Mouse (Mus musculus) right cerebral cortex, postnatal 10 days (tissue): ENCODE results near the gene Fam122a.

Experiments used
- DNase-seq, 2 experiments: peaks; one replicate each; pipeline ENCODE4 v3.0.0; 2021; ENCODE audit warnings: low spot score in 2 of 2

The Fam122a gene

DNA sequence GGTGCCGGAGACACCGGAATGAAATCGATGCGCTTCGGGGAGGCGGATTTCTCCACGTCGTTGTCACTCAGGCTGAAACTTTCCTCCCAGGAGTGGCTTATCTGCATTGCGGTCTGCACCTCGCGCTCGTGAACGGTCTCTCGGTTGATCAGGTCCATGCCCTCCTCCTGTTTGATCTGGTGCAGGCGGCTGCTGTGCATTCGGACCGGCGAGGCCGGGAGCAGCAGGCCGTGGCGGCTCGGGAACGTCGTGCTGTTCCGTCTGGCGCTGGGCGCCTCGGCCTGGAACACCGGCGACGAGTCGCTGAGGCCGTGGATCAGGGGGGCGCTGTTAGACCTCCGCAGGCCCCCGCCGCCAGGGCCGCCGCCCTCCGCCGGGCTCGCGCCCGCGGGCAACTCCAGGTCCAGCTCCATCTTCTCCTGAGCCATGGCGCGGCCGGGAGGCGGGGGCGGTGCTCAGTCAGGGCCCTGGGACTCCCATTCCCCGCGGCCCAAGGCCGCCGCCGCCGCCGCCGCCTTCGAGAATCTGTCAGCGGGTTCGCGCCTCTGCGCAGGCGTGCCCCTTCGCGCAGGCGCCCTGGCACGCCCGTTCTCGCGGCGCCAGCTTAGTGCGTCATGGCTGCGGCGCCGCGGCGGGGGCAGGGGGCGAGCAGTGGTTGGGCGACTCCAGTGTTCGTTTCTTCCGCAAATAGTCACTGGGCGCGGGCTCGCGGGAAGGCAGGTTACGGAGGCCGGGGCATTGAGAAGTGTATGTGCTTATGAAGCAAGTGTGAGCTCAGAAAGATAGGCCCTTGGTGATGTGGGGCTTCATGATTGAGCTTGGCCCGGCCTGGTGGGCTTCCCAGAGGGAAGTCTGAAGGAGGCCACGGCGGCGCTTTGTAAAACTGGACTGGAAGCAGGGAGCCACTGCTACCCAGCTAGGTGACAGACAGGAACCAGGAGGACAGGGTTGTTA is at the start of gene Fam122a:
Gene Fam122a (minus strand): TSS at position 428 of the 954 bp plus-strand sequence.
- peak; percentile 94 to 95 for DNase-seq

DNA sequence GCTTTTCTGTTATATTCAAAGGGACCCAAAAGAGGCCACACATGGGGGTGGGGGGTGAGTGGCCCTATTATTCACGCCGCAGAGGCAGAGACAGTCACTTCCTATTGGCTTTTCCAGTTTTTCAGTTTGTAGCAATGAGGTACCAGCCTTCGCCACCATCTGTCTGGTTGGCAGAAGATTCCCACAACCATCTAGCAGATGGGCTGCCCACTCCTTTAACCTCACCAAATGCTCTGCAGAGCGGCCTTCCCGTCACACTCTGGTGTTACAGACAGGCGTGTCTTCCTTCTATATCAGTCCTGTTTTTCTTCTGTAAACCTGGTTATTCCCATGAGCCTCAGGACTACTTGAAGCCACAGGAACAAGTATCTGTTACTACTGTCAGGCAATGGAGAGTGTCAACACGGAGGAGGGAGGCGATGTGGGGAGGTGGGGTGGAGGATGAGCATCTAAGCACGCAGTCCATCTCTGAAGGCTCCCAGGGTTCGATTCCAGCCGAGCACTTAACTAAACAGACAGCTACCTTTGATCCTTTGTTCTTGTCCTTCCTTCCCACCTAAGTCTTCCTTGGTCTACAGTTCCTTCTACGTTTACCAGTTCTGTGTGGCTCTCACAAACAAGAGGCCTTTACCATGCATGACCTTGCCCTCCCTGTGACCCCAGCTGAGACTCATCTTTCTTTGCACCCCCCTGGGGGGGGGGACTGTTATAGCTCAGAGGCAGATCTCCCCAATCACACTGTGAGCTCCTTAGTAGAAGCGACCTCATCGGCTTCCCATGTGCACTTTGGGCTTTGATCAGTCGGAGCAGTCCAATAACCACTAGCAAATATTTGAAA is 46.5 kb upstream of the Fam122a start:
- peak; percentile 73 to 78 for DNase-seq

DNA sequence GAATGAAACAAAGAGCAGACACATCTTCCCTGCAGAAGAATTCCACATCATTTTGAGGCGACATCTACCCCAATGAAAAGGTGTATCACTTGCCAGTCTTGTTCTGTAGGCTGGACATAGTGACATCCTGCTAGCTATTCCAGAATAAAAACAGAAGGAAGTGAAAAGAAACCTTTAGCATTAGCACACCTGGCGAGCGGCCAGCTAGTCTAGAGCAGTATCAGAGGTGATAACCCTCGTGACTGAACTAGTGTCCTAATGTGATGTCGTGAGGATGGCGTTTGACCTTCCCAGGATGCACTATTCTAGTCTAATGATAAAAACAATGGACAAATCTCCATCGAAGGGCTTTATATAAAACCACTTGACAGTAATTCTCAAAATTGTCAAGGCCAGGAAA is 44.8 kb upstream of the Fam122a start:
- no peak for DNase-seq

DNA sequence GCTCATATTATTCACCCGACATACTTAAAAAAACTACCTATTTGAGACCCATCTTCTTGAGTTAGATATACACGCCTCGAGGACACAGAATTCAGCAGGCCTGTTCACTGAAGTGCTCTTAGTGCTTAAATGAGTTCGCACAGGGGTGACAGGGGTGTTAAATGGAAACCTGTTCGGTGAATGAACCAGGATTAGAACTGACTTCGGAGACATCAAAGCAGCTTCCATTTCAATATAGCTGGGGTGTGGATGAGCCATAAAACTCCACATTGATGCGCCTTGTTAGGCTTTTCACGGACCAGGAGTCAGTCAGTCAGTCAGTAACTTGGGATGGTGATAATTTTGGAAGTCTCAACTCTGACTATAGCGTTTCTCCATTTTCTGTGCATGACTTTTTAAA is 44.0 kb upstream of the Fam122a start:
- DNase-seq, result no peak

DNA sequence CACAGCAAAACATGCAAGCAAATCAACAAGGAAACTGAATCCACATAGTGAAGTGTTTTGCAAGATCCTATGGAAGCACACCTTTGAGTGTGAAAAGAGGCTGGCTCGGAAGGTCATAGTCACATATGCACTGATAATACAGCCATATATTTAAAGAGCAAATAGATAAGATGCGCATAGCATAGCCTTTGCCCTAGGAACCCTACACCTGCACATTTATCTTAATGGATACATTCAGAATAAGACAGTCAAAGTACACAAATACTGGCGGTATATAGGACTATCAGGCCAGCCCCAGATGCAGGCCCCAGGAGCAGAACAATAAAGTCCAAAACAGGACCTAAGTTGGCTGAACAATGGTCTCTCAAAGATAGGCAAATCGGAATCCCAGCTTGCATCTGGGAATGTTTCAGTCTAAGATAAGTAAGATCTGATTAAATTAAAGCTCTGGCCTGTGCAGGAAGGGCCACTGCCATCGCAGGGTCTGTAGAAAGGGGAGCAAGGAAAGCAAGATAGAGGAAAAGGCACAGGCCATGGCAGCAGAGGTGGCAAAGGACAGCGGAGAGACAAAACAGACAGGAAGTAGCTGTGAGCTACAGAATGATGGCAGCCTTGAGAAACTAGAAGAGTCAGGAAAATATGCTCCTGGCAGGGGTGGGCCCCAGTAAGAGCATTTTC is 42.7 kb upstream of the Fam122a start:
- DNase-seq, result no peak

DNA sequence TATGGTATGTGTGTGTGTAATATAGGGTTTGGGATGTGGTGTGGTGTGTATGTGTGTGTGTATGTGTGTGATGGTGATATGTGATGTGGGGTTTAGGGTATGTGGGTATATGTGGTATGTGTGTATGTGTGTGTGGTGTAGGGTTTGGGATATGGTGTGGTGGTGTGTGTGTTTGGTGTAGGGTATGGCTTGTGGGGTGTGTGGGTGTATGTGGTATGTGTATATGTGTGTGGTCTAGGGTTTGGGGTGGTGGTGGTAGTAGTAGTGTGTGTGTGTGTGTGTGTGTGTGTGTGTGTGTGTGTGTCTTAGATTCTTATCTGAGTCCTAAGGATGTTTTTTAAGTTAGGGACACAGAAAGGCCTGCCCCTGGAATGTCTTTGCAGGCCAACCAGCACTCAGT is 41.2 kb upstream of the Fam122a start:
- DNase-seq, result no peak

DNA sequence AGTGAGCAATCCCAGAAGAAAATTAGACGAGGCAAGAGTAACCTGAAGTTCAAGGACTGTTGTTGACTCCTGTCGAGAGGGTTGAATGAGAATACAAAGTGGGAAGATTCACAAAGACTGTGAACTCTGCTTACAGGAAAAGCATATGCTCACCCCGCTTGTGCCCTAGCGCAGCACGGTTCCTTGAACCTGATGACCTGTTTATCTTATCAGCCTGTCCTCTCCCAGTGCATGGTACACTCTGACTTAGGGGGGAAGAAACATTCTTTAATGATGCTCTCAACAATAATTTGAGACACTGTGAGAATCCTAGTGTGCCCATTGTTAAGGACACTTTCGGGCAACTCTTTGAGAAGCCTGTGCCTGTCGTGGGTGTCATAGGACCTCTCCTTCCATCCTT is 39.9 kb upstream of the Fam122a start:
- DNase-seq, result no peak

DNA sequence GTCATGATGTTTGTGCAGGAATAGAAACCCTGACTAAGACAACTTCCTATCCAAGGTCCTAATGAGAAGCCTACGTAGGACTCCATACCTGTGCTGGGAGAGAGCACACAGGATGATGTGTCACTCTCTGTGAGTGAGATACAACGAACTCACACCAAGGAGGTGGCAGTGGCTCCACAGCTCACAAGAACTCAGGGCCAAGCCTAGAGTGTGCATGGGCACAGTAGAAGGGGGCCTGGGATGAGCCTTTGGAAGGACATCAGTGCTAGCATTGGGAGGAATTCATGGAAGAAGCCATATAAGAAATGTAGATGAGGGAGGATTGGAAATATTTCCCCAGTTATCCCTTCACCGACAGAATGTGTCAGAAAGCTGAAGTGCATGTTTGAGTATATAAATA is 38.8 kb upstream of the Fam122a start:
- no peak for DNase-seq

DNA sequence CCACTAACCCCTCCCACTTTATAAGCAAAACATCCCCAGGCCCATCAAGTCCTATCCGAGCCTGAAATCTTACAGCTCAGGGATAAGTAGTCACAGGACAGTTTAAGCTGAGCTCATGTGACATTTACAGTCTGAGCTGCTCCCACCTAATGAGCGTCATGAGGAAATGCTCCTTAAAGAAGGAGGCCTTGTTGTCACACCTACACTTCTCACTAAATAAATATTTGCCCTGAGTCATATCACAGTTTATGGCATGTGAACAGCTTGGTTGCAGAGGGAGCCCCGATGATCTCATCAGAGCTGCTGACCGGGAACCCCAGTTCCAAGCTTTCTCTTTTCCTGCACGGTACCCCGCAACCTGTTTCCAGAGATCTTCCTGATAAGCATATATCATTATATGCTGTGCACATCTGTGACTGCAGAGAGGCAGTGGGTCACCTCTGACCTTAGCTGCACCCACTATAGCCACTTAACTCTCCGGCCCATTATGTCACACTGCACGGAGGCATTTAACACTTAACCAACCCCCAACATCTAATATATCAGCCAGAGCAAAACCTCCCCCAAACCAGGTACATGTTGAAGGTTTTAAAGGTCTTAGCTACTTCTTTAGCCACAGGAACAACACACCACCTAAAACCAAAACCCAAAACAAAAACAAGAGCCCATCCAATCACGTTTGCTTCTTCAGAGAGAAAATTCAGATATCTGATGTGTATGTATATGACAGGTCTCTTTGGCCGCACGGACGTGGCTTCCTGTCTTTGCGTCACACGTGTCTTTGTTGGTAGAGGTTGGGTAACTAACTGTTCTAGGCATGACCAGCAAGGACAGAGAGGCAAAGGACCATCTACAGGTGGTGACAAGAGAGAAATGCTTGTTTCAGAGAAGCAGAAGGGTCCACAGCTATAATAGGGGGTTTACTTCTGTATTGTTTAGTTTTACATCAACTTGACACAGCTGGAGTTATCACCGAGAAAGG is 37.8 kb upstream of the Fam122a start:
- no peak for DNase-seq

DNA sequence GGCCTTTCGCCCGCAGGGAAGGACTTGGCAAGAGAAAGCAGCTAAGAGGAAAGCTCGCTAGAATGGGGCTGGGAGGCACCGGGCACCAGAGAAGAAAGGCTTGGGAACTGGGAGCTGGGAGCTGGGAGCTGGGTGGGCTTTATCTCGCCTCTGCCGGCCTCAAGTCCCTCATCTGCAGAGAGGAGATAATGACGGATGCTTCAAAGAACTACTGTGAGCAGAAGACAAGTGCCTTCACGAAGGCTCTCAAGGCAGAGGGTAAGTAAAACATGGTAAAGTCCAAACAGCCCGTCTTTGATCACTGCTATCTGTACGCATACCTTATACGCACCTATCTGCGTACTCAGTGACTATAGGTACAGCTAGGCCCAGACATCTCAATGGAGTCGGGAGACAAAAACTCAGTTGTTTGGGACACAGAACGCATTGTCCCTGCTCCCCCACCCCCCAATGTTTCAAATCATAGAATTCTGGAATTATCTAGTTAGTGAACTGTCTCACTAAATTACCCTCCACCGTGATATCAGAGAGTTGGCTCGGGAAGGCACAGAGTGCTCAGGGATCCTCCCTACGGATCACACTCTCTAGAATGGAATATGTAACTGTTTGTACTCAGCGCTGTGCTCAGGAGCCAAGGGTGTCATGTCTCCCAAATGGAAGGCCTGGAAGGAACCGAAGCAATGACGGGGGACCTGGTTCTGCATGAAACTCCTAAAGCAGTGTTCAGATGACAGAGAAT is 36.1 kb upstream of the Fam122a start:
- no peak for DNase-seq

DNA sequence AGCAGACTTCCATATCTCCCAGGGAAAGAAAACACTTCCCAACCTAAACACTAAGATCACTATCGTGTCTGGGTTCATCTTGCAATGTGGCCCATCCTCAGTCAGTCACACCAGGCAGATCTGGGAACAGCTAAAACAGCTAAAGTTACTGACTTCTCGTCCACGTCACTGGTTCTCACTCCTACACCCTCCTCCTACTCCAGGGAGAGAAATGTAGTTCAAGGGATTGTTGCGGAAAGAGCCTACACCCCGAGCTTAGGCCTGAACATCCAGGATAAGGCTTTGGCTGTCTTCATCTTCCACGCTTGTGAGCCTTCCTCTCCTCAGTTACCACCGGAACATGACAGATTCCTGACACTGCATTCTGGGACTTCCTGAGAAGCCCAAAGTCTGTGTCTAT is 34.8 kb upstream of the Fam122a start:
- DNase-seq, result no peak

DNA sequence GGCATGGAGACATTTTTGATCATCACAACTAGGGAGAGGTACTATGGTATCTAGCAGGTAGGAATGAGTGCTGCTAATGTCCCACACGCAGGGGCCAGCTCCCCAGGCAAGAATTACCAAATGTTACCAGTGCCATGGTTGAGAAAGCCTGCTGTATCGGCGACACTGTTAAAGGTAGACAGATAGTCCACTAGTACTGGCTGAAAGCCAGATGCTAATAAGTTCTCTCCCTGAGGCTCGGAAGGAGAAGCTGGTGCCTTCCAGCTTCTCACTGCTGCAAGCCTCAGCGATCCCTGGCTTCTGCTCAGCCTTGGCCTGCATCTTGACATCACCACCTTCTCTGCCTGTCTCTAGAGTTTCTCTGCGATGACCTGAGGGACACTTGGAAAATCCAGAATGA is 32.2 kb upstream of the Fam122a start:
- DNase-seq, result no peak

DNA sequence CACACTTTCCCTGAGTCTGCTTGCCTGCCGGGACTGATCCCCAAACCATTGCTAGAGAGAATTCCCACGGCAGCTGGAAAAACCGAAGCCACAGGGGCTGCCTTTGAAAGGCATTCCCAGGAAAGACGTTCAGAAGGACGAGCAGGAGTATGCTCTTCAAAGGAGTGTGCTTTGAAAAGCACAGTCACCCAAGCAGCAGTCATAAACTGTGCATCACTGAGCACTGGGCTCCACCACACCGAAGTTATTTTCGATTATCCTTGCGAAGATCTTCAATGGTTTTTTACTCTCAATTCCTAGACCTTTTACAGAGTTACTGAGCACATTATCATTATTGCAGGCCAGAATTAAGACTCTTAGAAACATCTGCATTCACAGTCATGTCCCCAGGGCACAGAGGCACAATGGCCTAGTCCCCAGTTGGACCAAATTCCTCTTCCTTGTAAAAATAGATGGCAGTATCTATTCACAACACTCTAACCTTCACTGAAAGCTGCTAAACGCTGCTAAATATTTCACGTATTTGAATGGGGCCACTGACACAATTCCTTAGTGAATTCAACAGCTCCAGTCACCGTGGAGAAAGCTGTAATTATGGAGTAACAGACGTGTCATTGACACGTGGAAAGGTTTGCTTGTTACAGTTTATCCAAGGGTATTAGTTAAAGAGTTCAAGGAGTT is 31.1 kb upstream of the Fam122a start:
- no peak for DNase-seq

DNA sequence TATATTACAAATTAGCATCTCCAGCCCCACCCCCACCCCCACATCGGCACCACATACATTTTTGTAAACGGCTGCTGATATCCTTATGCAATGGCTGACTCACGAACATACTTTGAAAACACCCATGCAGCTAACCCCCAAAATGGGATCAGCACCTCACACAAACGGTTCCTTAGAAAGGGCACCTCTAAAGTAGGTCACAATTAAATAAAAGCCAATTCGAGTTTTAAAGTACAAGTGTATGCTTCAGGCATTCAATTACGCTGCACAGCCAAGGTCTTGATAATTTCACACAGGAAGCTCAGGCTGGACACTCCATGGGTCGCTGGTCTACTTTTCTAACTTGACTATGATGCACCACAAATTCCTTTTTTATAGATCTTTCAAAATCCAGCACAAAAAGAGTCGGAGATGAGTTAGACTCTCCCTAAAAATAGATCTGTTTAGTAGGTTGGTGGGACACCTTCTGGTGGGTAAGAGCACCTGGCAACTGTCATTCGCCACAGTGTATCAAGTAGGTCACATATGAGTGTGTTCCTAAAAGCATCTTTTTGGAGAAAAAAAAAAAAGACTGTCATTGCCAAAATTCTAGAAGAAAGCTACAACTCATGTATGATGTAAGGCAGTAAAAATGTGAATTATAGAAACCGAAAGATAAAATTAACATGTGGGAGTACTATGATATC is 25.7 kb upstream of the Fam122a start:
- DNase-seq, result no peak

DNA sequence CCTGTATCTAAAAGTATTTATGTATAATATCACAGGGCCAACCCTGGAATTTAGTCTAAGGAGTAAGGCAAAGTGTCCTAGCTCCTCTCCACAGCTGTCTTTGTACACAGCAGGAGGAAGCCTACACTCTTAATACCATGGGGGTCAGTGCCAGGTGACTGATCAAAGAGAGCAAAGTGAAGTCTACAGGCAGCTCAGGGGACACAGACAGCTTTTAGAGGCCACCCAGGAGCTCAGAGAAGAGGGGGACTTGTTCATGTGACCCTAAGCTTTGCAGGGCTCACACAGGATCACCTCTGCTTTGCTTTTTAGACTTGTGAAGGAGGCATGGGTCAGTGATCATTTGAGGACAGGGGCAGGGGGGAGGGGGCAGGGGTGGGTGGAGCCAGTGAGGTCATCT is 24.4 kb upstream of the Fam122a start:
- no peak for DNase-seq

DNA sequence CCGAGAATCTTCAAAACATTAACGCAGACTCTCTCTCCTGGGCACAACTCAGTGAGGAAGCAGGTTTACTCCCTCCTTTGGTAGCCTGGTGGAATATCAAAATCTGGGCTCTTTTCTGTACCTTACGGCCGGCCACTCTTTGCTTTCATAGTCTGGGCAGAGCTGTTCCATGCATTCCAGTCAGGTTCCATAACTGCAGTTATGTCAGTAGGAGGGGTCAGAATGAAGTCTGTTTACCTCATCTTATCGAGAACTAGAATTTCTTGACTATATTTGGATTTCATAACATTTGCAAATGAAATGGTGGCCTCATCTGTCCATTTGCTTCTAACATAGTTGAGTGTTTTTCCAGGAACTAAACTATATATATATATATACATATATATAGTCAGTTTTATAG is 23.3 kb upstream of the Fam122a start:
- DNase-seq, result no peak

DNA sequence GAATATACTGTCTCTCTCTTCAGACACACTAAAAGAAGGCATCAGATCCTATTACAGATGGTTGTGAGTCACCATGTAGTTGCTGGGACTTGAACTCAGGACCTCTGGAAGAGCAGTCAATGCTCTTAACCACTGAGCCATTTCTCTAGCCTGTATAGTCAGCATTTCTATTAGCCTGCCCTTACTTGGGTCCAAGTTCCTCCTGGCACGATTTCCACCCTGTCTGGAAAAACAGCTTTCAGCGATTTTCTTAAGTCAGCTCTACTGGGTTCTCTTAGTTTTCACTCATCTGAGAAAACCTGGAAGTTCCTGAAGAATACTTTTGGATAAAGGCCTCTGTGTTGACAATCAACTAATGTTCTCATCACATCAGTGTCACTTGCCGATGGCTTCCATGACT is 22.1 kb upstream of the Fam122a start:
- no peak for DNase-seq

DNA sequence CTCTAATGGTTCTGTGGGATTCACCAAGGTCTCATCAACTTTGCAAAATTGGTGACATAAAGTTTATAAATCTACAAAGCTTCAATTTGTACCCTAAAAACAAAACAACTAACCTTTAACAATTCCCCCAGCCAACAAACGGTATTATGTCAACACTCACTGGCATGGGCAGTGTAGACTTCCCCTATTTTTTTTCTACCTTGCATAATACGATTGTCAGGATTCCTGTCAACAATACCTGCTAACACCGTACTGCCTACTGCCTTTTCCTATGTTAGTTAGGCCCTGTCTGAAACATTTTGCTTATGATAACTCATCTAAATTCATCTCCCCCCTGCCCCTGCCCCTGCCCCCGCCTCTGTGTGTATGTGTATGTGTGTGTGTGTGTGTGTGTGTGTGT is 16.7 kb upstream of the Fam122a start:
- DNase-seq, result no peak

DNA sequence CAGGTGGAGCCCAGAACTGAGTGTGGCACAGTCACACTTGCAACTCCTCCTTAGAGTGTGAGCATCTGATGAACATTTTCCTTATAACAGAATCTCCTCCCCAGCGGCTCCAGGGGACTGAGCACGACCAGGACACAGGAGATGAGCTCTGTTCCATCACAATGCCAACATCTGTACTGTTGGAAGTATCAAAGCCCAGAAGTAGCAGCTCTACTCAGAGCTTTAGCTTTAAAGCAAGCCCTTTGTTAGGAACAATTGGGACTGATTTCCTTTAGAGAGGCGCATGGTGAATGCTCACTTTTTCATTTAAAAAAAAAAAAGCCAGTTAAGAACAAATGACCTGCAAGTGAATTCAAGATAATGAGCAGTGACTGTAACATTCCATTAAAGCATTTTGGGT is 14.7 kb upstream of the Fam122a start:
- no peak for DNase-seq
